Mouse (Mus musculus) neural tube, embryonic 15.5 days (tissue): ENCODE data around the gene Vps8. TPM values are rescaled to one million over a fixed set of nuclear protein-coding genes. Genes with fewer than 3 reads are reported as not detected.
A peak's percentile ranks its signal among the peaks of the same experiment; 100 is the strongest.
"Not testable (repeated sequence)": the region's sequence is repeated elsewhere in the genome, so short reads cannot be mapped to it uniquely, and the experiment has no call there.

Experiments used
- ATAC-seq: fragments of 200-750 bp; cut with Nextera tagmentation; 2 replicates; pipeline ENCODE4 v1.8.0; 2017; ENCODE audit warnings: mild to moderate bottlenecking, moderate TSS enrichment, moderate library complexity; ENCODE audit not compliant: low FRiP score
- H3K27ac ChIP-seq: fragments of 300-500 bp; sonication (generic); replicated peaks from 2 replicates; pipeline ENCODE4 v1.5.1; 2015; ENCODE audit warnings: mild to moderate bottlenecking, inconsistent platforms
- H3K27me3 ChIP-seq: fragments of 300-500 bp; sonication (generic); replicated peaks from 2 replicates; pipeline ENCODE4 v1.6.1; 2015; ENCODE audit warnings: inconsistent platforms
- H3K36me3 ChIP-seq: fragments of 300-500 bp; sonication (generic); 2 replicates; pipeline ENCODE4 v1.6.1; 2015; ENCODE audit warnings: inconsistent platforms
- H3K4me1 ChIP-seq: fragments of 300-500 bp; sonication (generic); 2 replicates; pipeline ENCODE4 v1.6.1; 2015; ENCODE audit warnings: inconsistent platforms
- H3K4me2 ChIP-seq: fragments of 300-500 bp; sonication (generic); 2 replicates; pipeline ENCODE4 v1.6.1; 2015; ENCODE audit warnings: inconsistent platforms, mild to moderate bottlenecking, moderate library complexity
- H3K4me3 ChIP-seq: fragments of 300-500 bp; sonication (generic); replicated peaks from 2 replicates; pipeline ENCODE4 v1.5.1; 2015; ENCODE audit warnings: mild to moderate bottlenecking, inconsistent platforms
- H3K9ac ChIP-seq: fragments of 300-500 bp; sonication (generic); replicated peaks from 2 replicates; pipeline ENCODE4 v1.6.1; 2015; ENCODE audit warnings: mild to moderate bottlenecking, inconsistent platforms
- H3K9me3 ChIP-seq: fragments of 300-500 bp; sonication (generic); replicated peaks from 2 replicates; pipeline ENCODE4 v1.6.1; 2016; ENCODE audit warnings: inconsistent platforms
- WGBS: fragments of 180-500 bp; shearing (Covaris S2); methylation state at CpG from one replicate; pipeline ENCODE4 v1.1.7; 2015; ENCODE audit warnings: mixed read lengths; 5-methylcytosine and 5-hydroxymethylcytosine counted together
- polyA plus RNA-seq: library from polyadenylated mRNA; unstranded; fragments of >200 nt; fragmentation: Nextera tagmentation; extraction: Ambion mirVana; gene quantifications from 2 replicates; pipeline ENCODE4 v1.2.1, GENCODE M21; 2015

Vps8 gene
- polyA plus RNA-seq, 1 experiment from 2014 or later: 34.1 TPM

DNA sequence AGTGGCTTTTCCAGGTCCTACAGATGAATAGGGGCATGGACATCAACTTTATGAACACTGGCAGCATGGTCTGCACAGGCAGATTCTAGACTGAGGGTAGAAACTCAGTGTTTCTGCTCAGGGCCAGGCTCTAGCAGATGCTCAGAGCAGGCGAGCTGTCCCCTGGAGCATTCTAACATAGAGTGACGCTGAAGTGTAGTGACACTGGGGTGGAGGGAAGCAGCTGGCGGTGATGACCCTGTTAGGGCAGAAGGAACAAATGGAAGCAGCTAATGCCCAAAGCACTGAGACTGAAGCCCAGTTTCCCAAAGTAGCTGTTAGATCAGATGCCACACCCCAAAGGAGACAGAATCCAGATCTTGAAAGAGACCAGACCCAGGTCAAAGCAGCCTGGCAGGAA is 223.6 kb downstream of the Vps8 start:
- 46% methylated on average over 3 of the region's 3 CpGs for WGBS
- ATAC-seq: no peak
- H3K4me1 ChIP-seq: peaks cover 14% of the 10 kb centered on the region; the same call in 1 of the 2 replicates
- no peak overlapping the region for H3K4me3 ChIP-seq
- H3K27ac ChIP-seq: no peak overlapping the region
- no peaks in the 10 kb centered on the region for H3K27me3 ChIP-seq
- H3K9ac ChIP-seq: no peak overlapping the region
- H3K36me3 ChIP-seq: peaks cover 10% of the 10 kb centered on the region
- H3K9me3 ChIP-seq: no peaks in the 10 kb centered on the region
- no peak overlapping the region for H3K4me2 ChIP-seq

DNA sequence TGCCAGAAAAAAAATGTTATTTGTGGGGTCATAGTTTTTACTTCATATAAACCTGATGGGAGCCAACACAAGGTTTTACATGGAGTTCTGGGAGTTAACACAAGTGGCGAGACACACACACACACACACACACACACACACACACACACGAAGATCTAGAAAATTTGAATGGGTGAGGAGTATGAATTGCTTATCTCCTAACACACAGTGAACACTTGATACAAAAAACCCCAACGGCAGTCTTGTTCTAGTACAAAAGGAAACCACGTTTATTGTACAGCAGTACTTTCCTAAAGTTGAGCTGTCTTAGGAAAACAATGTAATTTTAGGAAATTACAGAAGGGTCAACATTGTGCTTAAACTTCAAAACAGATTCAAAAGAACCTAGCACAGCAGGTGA is 225.9 kb downstream of the Vps8 start:
- H3K36me3 ChIP-seq: peaks cover 25% of the 10 kb centered on the region
- H3K9me3 ChIP-seq: no peaks in the 10 kb centered on the region
- WGBS: 82% methylated on average over 4 of the region's 4 CpGs
- no peak overlapping the region for H3K4me3 ChIP-seq
- no peak overlapping the region for H3K9ac ChIP-seq
- H3K27me3 ChIP-seq: no peaks in the 10 kb centered on the region
- no peak for ATAC-seq
- peaks cover 12% of the 10 kb centered on the region; the same call in 1 of the 2 replicates for H3K4me1 ChIP-seq
- H3K4me2 ChIP-seq: no peak overlapping the region
- no peak overlapping the region for H3K27ac ChIP-seq

DNA sequence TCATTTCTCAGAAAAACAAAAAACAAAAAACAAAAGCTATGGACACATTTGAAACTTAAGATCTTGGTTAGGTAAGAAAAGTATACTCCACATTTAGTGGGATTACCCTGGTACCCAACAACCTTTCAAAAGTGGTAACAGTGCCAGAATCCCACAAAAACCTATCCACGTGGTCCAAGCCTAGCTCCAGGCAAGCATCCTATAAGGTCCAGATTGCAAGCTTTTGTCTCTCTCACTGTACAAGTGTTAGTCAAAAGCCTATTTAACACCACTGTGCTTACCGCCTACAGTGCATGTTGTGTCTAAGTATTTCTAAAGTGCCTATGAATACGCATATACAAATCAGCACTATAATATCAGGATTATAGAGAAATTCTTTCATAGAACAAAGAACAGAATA is 227.4 kb downstream of the Vps8 start:
- Histone ChIP-seq H3K36me3 (peaks cover 24% of the 10 kb centered on the region), H3K9me3 (no peaks in the 10 kb centered on the region), H3K4me1 (peaks cover 3% of the 10 kb centered on the region), H3K27ac (no peak overlapping the region), H3K27me3 (no peaks in the 10 kb centered on the region), H3K4me3 (no peak overlapping the region), H3K9ac (no peak overlapping the region), H3K4me2 (no peak overlapping the region)
- ATAC-seq: no peak
- WGBS: 69% methylated on average over 3 of the region's 3 CpGs

DNA sequence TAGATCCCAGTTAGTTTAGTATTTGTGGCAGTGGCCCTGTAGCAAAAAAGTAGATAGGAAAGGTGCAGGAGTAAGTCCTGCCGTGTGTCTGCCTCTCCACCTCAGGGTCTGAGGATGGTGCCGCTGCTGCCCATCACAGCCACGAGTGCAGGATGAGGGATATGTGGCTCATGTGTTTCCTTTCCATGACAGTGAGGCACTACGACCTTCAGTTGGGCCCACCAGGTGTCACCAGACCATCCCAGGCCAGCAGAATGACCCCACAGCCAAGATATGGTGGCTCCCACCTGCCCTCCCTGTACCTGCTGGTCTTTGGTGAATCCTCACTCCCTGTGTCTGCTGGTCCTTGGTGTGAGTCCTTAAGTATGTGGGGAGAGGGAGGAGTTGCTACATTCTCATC is 228.2 kb downstream of the Vps8 start:
- no peak overlapping the region for H3K4me3 ChIP-seq
- WGBS: 91% methylated on average over 4 of the region's 4 CpGs
- H3K9ac ChIP-seq: no peak overlapping the region
- H3K36me3 ChIP-seq: peaks cover 22% of the 10 kb centered on the region
- peaks cover 8% of the 10 kb centered on the region for H3K4me1 ChIP-seq
- H3K4me2 ChIP-seq: no peak overlapping the region
- no peaks in the 10 kb centered on the region for H3K27me3 ChIP-seq
- no peak overlapping the region for H3K27ac ChIP-seq
- no peak for ATAC-seq
- no peaks in the 10 kb centered on the region for H3K9me3 ChIP-seq

DNA sequence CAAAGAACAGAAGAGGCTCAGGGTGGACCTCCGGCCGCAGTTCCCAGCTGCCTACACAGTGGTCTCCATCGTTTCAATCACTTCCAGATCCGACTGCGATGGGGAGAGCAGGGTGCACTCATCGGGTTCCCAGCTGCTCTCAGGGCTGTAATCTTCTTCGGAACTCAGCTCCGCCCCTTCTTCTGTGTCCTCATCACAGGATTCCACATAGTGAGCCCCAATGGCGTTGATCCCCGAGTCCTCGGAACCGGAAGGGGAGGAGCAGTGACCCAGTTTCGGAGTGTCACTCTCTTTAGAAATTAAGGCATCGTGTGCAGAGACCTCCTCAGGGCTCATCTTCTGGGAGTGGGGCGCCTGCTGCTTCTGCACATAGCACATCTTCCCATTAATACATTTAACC is 230.2 kb downstream of the Vps8 start:
- no peak overlapping the region for H3K9ac ChIP-seq
- no peak overlapping the region for H3K4me2 ChIP-seq
- H3K4me1 ChIP-seq: peaks cover 8% of the 10 kb centered on the region
- WGBS: 80% methylated on average over 15 of the region's 15 CpGs
- H3K36me3 ChIP-seq: peaks cover 22% of the 10 kb centered on the region
- H3K4me3 ChIP-seq: no peak overlapping the region
- H3K27ac ChIP-seq: no peak overlapping the region
- H3K9me3 ChIP-seq: no peaks in the 10 kb centered on the region
- no peak for ATAC-seq
- H3K27me3 ChIP-seq: no peaks in the 10 kb centered on the region

DNA sequence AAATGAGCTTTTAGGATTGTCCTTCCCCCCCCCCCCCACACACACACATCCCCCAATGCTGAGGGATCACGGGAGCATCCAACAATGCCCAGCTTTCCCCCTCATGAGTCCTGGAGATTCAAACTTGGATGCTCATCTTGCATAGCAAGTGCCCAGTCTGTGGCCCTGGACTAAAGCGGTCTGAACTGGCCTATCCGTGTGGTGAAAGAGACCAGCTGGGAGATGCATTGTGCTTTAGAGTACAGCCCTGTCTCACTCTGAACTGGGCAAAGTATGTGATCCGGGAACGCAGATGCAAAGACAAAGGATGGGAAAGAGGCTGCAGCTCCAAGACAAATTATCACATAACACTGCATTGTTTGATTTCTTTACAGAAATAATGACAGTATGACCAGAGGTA is 231.5 kb downstream of the Vps8 start:
- WGBS: 42% methylated on average over 5 of the region's 5 CpGs
- ATAC-seq: peak; percentile 33; the same call in 1 of the 2 replicates
- 0 out of 2 replicates have a peak overlapping the region, but pooled peaks have one; percentile 41 for H3K27ac ChIP-seq
- H3K9me3 ChIP-seq: no peaks in the 10 kb centered on the region
- H3K4me3 ChIP-seq: no peak overlapping the region
- no peak overlapping the region for H3K4me2 ChIP-seq
- no peaks in the 10 kb centered on the region for H3K27me3 ChIP-seq
- peaks cover 22% of the 10 kb centered on the region for H3K36me3 ChIP-seq
- peaks cover 8% of the 10 kb centered on the region for H3K4me1 ChIP-seq
- H3K9ac ChIP-seq: no peak overlapping the region

DNA sequence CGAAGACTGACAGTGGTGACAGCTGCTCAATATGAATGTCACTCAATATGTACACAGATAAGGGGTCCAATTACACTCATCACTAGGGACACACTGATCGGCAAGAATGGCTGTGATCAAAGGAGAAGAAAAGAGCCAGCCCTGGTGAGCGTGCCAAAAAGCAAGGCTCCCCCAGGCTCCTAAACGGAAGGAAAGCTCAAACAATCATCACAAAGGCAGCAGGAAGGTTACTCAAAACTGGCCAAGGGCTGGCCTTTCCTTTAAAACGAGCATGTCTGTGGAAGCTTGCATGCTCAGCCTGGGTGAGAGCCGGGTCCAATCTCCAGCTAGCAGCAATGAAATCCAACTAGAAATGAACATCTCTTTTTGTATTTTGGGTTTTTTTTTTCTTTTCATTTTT is 232.4 kb downstream of the Vps8 start:
- Histone ChIP-seq H3K27me3 (no peaks in the 10 kb centered on the region), H3K9ac (no peak overlapping the region), H3K4me1 (peaks cover 12% of the 10 kb centered on the region), H3K9me3 (no peaks in the 10 kb centered on the region), H3K27ac (peak overlapping the region; percentile 41; the same call in 1 of the 2 replicates), H3K4me2 (no peak overlapping the region), H3K36me3 (peaks cover 22% of the 10 kb centered on the region), H3K4me3 (no peak overlapping the region)
- ATAC-seq: no peak
- 33% methylated on average over 6 of the region's 6 CpGs for WGBS

DNA sequence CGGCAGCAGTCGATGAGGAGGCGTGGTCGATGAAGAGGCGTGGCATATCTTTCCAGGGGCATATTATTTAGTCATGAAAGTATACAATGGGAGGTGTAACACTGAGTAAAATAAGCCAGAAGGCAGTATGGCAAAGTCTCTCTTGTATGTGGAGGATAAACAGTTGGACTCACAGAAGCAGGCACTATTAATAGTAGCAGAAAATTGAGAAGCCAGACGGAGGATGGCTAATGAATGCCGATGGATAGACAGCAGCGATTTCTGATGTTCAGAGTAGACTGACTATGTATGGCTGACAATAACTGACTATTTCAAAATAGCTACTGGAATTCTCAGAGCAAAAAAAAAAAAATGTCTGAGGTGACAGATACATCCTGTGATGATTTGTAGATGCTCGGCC is 233.0 kb downstream of the Vps8 start:
- peaks cover 15% of the 10 kb centered on the region for H3K4me1 ChIP-seq
- no peak overlapping the region for H3K4me2 ChIP-seq
- no peak overlapping the region for H3K4me3 ChIP-seq
- no peaks in the 10 kb centered on the region for H3K9me3 ChIP-seq
- H3K9ac ChIP-seq: no peak overlapping the region
- WGBS: 85% methylated on average over 9 of the region's 9 CpGs
- peaks cover 20% of the 10 kb centered on the region for H3K36me3 ChIP-seq
- no peak for ATAC-seq
- H3K27ac ChIP-seq: no peak overlapping the region; the same call in 1 of the 2 replicates
- H3K27me3 ChIP-seq: no peaks in the 10 kb centered on the region

DNA sequence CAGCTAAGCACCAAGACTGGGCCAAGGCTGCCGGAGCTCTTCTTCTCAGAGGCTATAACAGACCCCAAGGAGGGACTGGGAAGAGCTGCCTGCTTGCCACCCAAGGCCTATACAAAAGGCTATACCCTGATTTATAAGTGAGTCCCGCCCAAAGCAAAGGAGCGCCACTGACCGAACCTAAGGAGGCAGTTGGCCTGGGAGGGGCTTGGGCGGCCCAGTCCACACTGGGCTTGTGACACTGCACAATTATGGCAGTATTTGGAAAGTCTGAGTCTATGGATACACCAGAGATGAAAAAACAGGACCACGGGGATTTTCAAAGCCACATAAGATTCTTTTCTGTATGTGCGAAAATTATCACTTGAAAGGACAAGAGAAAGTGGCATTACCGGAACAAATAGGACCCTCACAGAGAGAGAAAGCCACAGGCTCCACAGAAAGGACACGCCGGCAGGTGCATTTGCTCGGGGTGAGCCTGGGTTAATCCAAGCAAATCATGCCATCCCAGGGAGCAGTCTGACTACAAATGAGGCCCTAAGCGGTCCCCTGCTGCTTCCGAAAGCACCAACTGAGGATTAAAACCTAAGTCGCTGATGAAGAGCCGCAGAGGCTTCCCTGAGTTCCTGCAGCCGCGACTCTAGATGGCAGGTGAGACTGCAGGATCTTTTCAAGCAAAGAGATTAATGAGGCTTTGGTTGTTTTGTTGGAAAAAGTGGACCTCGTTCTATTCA is 241.9 kb downstream of the Vps8 start:
- Histone ChIP-seq H3K9ac (no peak overlapping the region; the same call in 1 of the 2 replicates), H3K4me1 (peaks cover 31% of the 10 kb centered on the region), H3K9me3 (no peaks in the 10 kb centered on the region), H3K27me3 (no peaks in the 10 kb centered on the region), H3K36me3 (no peaks in the 10 kb centered on the region), H3K4me3 (no peak overlapping the region), H3K27ac (peak overlapping the region; percentile 68), H3K4me2 (peak overlapping the region; percentile 42)
- peak; percentile 53; the same call in 1 of the 2 replicates for ATAC-seq
- 11% methylated on average over 18 of the region's 18 CpGs for WGBS

DNA sequence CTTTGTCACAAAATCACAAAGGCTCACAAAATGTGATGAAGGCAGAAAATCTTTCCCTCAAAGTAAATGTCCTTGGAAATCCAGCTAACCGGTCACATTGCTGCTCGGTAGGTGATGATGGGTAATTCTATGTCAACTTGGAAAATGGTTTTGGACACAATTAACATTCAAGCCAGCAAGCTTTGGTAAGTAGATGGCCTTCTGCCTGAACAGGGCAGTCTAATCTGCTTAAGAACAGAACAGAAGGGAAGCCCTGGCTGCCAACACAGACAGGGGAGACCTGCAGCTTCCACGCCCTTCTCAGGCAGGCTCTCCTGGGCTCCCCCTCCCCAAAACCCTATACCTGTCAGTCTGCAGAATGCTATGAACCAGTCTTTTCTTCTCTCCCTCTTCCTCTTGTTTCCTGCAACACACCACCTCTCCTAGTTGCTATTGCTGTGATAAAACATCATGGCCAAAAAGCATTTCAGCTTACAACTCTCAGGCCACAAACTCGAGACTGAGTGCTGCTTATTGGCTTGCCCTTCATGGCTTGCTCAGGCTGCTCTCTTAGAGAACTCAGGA is 242.6 kb downstream of the Vps8 start:
- Histone ChIP-seq H3K36me3 (no peaks in the 10 kb centered on the region), H3K9ac (no peak overlapping the region), H3K27me3 (no peaks in the 10 kb centered on the region), H3K4me3 (no peak overlapping the region), H3K9me3 (no peaks in the 10 kb centered on the region), H3K27ac (peak overlapping the region; percentile 58), H3K4me1 (peaks cover 25% of the 10 kb centered on the region), H3K4me2 (no peak overlapping the region; the same call in 1 of the 2 replicates)
- 13% methylated on average over 4 of the region's 4 CpGs for WGBS
- ATAC-seq: no peak; the same call in 1 of the 2 replicates

DNA sequence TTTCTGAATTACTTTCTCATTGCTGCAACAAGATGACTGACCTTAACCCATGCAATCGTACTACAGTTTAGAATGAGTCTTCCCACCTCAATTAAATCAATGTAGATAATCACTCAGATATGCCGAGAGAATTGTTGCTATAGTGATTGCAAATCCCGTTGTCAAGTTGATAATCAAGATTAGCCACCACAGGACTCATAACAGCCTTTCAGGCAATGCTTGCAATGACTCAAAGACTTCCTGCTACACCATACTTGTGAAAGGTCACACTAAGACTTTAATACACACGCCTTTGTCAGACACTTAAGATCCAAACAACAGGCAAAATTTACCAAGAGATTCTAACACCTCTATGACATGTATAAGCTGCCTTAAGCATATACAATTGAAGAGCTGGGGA is 249.0 kb downstream of the Vps8 start:
- 76% methylated on average over 4 of the region's 4 CpGs for WGBS
- H3K36me3 ChIP-seq: peaks cover 11% of the 10 kb centered on the region
- no peak overlapping the region for H3K4me3 ChIP-seq
- H3K9ac ChIP-seq: no peak overlapping the region
- H3K27ac ChIP-seq: no peak overlapping the region
- H3K4me1 ChIP-seq: peaks cover 3% of the 10 kb centered on the region; the same call in 1 of the 2 replicates
- H3K27me3 ChIP-seq: no peaks in the 10 kb centered on the region
- H3K9me3 ChIP-seq: no peaks in the 10 kb centered on the region
- no peak overlapping the region for H3K4me2 ChIP-seq
- ATAC-seq: no peak

DNA sequence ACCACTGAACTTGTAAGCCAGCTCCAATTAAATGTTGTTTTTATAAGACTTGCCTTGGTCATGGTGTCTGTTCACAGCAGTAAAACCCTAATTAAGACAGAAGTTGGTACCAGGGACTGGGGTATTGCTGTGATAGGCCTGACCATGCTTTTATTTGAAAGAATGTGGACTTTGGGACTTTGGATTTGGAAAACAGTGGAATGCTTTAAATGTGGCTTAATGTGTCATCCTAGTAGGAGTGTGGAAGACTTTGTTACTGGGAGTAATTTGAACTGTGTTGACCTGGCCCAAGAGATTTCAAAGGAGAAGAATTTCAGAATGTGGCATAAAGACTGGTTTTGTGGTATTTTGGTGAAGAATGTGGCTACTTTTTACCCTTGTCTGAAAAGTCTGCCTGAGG is 250.1 kb downstream of the Vps8 start:
- not testable (repeated sequence) for ATAC-seq, H3K4me2 ChIP-seq, H3K9me3 ChIP-seq, H3K27me3 ChIP-seq, H3K27ac ChIP-seq, H3K4me3 ChIP-seq, H3K4me1 ChIP-seq, H3K9ac ChIP-seq
- H3K36me3 ChIP-seq: peaks cover 16% of the 10 kb centered on the region
